Mouse (Mus musculus) liver, postnatal 0 days (tissue): ENCODE measurements at regions not wholly inside any gene's neighbourhood (a gene's known extent, or its start where the extent isn't known, plus 50 kb on each side); places are given as distances from the start of the nearest gene placed in this dataset.

ENCODE experiments used
- ATAC-seq: fragments of 200-750 bp; cut with Nextera tagmentation; 2 replicates; pipeline ENCODE4 v1.8.0; 2017; ENCODE audit warnings: mild to moderate bottlenecking, moderate library complexity
- DNase-seq: peaks from one replicate; pipeline ENCODE4 v3.0.0-alpha.2; 2016
- H3K27ac ChIP-seq: fragments of 300-500 bp; sonication (generic); 2 replicates; pipeline ENCODE4 v1.5.1; 2014; ENCODE audit warnings: antibody characterized with exemption, moderate library complexity, mild to moderate bottlenecking, low read depth
- H3K27me3 ChIP-seq: fragments of 300-500 bp; sonication (generic); 2 replicates; pipeline ENCODE4 v1.6.1; 2014; ENCODE audit warnings: low read length, control low read depth, mixed read lengths; ENCODE audit not compliant: insufficient read depth
- H3K36me3 ChIP-seq: fragments of 300-500 bp; sonication (generic); replicated peaks from 2 replicates; pipeline ENCODE4 v1.6.1; 2014; ENCODE audit warnings: mild to moderate bottlenecking, control low read depth, low read length, moderate library complexity, mixed read lengths; ENCODE audit not compliant: insufficient read depth
- H3K4me1 ChIP-seq: fragments of 300-500 bp; sonication (generic); 2 replicates; pipeline ENCODE4 v1.6.1; 2014; ENCODE audit warnings: antibody characterized with exemption, mild to moderate bottlenecking, control low read depth; ENCODE audit not compliant: insufficient read depth
- H3K4me2 ChIP-seq: fragments of 300-500 bp; sonication (generic); 2 replicates; pipeline ENCODE4 v1.6.1; 2014; ENCODE audit warnings: low read depth, mild to moderate bottlenecking, low read length, moderate library complexity, mixed read lengths
- H3K4me3 ChIP-seq: fragments of 300-500 bp; sonication (generic); 2 replicates; pipeline ENCODE4 v1.5.1; 2014; ENCODE audit warnings: low read depth, low read length
- H3K9ac ChIP-seq: fragments of 300-500 bp; sonication (generic); replicated peaks from 2 replicates; pipeline ENCODE4 v1.6.1; 2014; ENCODE audit warnings: mild to moderate bottlenecking, moderate library complexity
- H3K9me3 ChIP-seq: fragments of 300-500 bp; sonication (generic); 2 replicates; pipeline ENCODE4 v1.6.1; 2016; ENCODE audit warnings: mild to moderate bottlenecking, control low read depth, low read length, mixed read lengths
- CTCF ChIP-seq: sonication (generic); IDR thresholded peaks from 2 replicates; pipeline ENCODE4 v1.5.1; 2016; ENCODE audit warnings: antibody characterized with exemption, low read depth
- EP300 ChIP-seq: IDR thresholded peaks from 2 replicates; pipeline ENCODE4 v1.6.1; 2016; ENCODE audit warnings: antibody characterized with exemption, low read depth, mild to moderate bottlenecking
- WGBS: fragments of 180-500 bp; shearing (Covaris S2); extraction: QIAGEN DNeasy Blood & Tissue Kit; methylation state at CpG from one replicate; pipeline ENCODE4 v1.1.7; 2014; ENCODE audit not compliant: insufficient replicate concordance; 5-methylcytosine and 5-hydroxymethylcytosine counted together

- no peak overlapping the region for H3K27ac ChIP-seq
- TF ChIP-seq EP300 (no peak), CTCF (no peak)
- H3K9ac ChIP-seq, result no peak overlapping the region
- DNase-seq, result no peak
- no peak for ATAC-seq
- 41% methylated on average over 1 of the region's 1 CpGs for WGBS
- no peak overlapping the region for H3K4me3 ChIP-seq
- no peaks in the 10 kb centered on the region for H3K36me3 ChIP-seq
- H3K27me3 ChIP-seq, result no peaks in the 10 kb centered on the region
- no peak overlapping the region for H3K4me2 ChIP-seq
- no peaks in the 10 kb centered on the region for H3K9me3 ChIP-seq
- no peaks in the 10 kb centered on the region for H3K4me1 ChIP-seq
Observed at GRCm38 (mm10) chr6:37688866-37689617, 159.1 kb downstream of the Akr1d1 start.

- DNase-seq (no peak), ATAC-seq (no peak)
- TF ChIP-seq EP300 (no peak), CTCF (no peak)
- Histone ChIP-seq H3K4me3 (no peak overlapping the region), H3K27ac (no peak overlapping the region), H3K36me3 (no peaks in the 10 kb centered on the region), H3K27me3 (no peaks in the 10 kb centered on the region), H3K9me3 (no peaks in the 10 kb centered on the region), H3K4me2 (no peak overlapping the region), H3K4me1 (no peaks in the 10 kb centered on the region), H3K9ac (no peak overlapping the region)
Observed at GRCm38 (mm10) chr6:37689696-37690095, 159.7 kb downstream of the Akr1d1 start.

- H3K4me2 ChIP-seq, result no peak overlapping the region
- no peak overlapping the region for H3K4me3 ChIP-seq
- ATAC-seq (no peak), DNase-seq (no peak)
- no peak overlapping the region for H3K9ac ChIP-seq
- TF ChIP-seq CTCF, result no peak
- TF ChIP-seq EP300, result no peak
- H3K9me3 ChIP-seq, result no peaks in the 10 kb centered on the region
- H3K36me3 ChIP-seq, result no peaks in the 10 kb centered on the region
- no peak overlapping the region for H3K27ac ChIP-seq
- WGBS, result 85% methylated on average over 7 of the region's 7 CpGs
- no peaks in the 10 kb centered on the region for H3K27me3 ChIP-seq
- no peaks in the 10 kb centered on the region for H3K4me1 ChIP-seq
Observed at GRCm38 (mm10) chr6:37691976-37692644, 162.1 kb downstream of the Akr1d1 start.

GRCm38 (mm10) chr6:37692758-37693157 lies 162.8 kb downstream of the Akr1d1 start:
- DNase-seq (no peak), ATAC-seq (no peak)
- H3K4me1 ChIP-seq, result no peaks in the 10 kb centered on the region
- H3K4me2 ChIP-seq, result no peak overlapping the region
- no peak overlapping the region for H3K27ac ChIP-seq
- no peak overlapping the region for H3K4me3 ChIP-seq
- no peaks in the 10 kb centered on the region for H3K36me3 ChIP-seq
- no peak for TF ChIP-seq EP300
- TF ChIP-seq CTCF, result no peak
- H3K9ac ChIP-seq, result no peak overlapping the region
- 82% methylated on average over 2 of the region's 2 CpGs for WGBS
- H3K27me3 ChIP-seq, result no peaks in the 10 kb centered on the region
- H3K9me3 ChIP-seq, result no peaks in the 10 kb centered on the region

GRCm38 (mm10) chr6:37696074-37696473 lies 166.1 kb downstream of the Akr1d1 start:
- H3K4me1 ChIP-seq, result no peaks in the 10 kb centered on the region
- no peaks in the 10 kb centered on the region for H3K27me3 ChIP-seq
- TF ChIP-seq EP300 (no peak), CTCF (no peak)
- no peak overlapping the region for H3K9ac ChIP-seq
- H3K4me3 ChIP-seq, result no peak overlapping the region
- no peak overlapping the region for H3K27ac ChIP-seq
- ATAC-seq (no peak), DNase-seq (no peak)
- H3K9me3 ChIP-seq, result no peaks in the 10 kb centered on the region
- no peak overlapping the region for H3K4me2 ChIP-seq
- no peaks in the 10 kb centered on the region for H3K36me3 ChIP-seq

GRCm38 (mm10) chr6:37703946-37704345 lies 166.7 kb upstream of the Trim24 start:
- H3K27ac ChIP-seq, result no peak overlapping the region
- H3K9me3 ChIP-seq, result peaks cover 3% of the 10 kb centered on the region; the same call in 1 of the 2 replicates
- H3K4me1 ChIP-seq, result no peaks in the 10 kb centered on the region
- H3K4me3 ChIP-seq, result no peak overlapping the region
- ATAC-seq (no peak), DNase-seq (no peak)
- 89% methylated on average over 2 of the region's 2 CpGs for WGBS
- no peaks in the 10 kb centered on the region for H3K27me3 ChIP-seq
- TF ChIP-seq EP300 (no peak), CTCF (no peak)
- H3K36me3 ChIP-seq, result no peaks in the 10 kb centered on the region
- no peak overlapping the region for H3K9ac ChIP-seq
- H3K4me2 ChIP-seq, result no peak overlapping the region
